Mouse (Mus musculus) cerebellum, adult 9-11 months (tissue): Measurements from ENCODE around the gene Cstf3.
A peak's percentile ranks its signal among the peaks of the same experiment; 100 is the strongest.

Experiments used
- DNase-seq: peaks from one replicate; pipeline ENCODE4 v3.0.0; 2022

The Cstf3 gene

GRCm38 (mm10) chr2:104605560-104605959 lies 15.2 kb downstream of the Cstf3 start:
- no peak for DNase-seq

- DNase-seq: no peak
Observed at GRCm38 (mm10) chr2:104614786-104615185, 24.5 kb downstream of the Cstf3 start.

- DNase-seq: no peak
Observed at GRCm38 (mm10) chr2:104615985-104616711, 25.8 kb downstream of the Cstf3 start.

GRCm38 (mm10) chr2:104658659-104659058 lies 68.3 kb downstream of the Cstf3 start:
- no peak for DNase-seq

GRCm38 (mm10) chr2:104663372-104664100 lies 73.2 kb downstream of the Cstf3 start:
- DNase-seq: no peak

GRCm38 (mm10) chr2:104669122-104669804 lies 78.9 kb downstream of the Cstf3 start:
- no peak for DNase-seq

- no peak for DNase-seq
Observed at GRCm38 (mm10) chr2:104671724-104672123, 81.4 kb downstream of the Cstf3 start.

GRCm38 (mm10) chr2:104677326-104677725 lies 87.0 kb downstream of the Cstf3 start:
- no peak for DNase-seq

- DNase-seq: no peak
Observed at GRCm38 (mm10) chr2:104684771-104685170, 94.4 kb downstream of the Cstf3 start.

- DNase-seq: peak; percentile 74
Observed at GRCm38 (mm10) chr2:104685418-104685817, 95.1 kb downstream of the Cstf3 start.

GRCm38 (mm10) chr2:104687261-104687660 lies 96.9 kb downstream of the Cstf3 start:
- no peak for DNase-seq

GRCm38 (mm10) chr2:104688321-104688720 lies 98.0 kb downstream of the Cstf3 start:
- DNase-seq: no peak

- peak; percentile 65 for DNase-seq
Observed at GRCm38 (mm10) chr2:104688724-104689123, 98.4 kb downstream of the Cstf3 start.

- DNase-seq: no peak
Observed at GRCm38 (mm10) chr2:104690720-104691119, 100.4 kb downstream of the Cstf3 start.

GRCm38 (mm10) chr2:104692551-104692950 lies 102.2 kb downstream of the Cstf3 start:
- no peak for DNase-seq

- DNase-seq: no peak
Observed at GRCm38 (mm10) chr2:104699659-104700058, 109.3 kb downstream of the Cstf3 start.

GRCm38 (mm10) chr2:104703158-104703557 lies 112.8 kb downstream of the Cstf3 start:
- DNase-seq: no peak

GRCm38 (mm10) chr2:104704355-104704754 lies 114.0 kb downstream of the Cstf3 start:
- no peak for DNase-seq

- DNase-seq: no peak
Observed at GRCm38 (mm10) chr2:104709786-104710337, 119.5 kb downstream of the Cstf3 start.

GRCm38 (mm10) chr2:104710670-104711370 lies 120.5 kb downstream of the Cstf3 start:
- no peak for DNase-seq

GRCm38 (mm10) chr2:104711585-104712485 lies 121.5 kb downstream of the Cstf3 start, which contains the start of gene Tcp11l1:
Tcp11l1 (minus strand) TSS chr2:104712169.
- peak; percentile 77 for DNase-seq

- DNase-seq: no peak
Observed at GRCm38 (mm10) chr2:104712486-104712809, 122.1 kb downstream of the Cstf3 start.
